Mouse (Mus musculus): ENCODE results near the gene Mei4. TPM values are rescaled to one million over a fixed set of nuclear protein-coding genes. Genes with fewer than 3 reads are reported as not detected.

Mei4 gene
- polyA plus RNA-seq, 1 experiment = 0.90 TPM

DNA sequence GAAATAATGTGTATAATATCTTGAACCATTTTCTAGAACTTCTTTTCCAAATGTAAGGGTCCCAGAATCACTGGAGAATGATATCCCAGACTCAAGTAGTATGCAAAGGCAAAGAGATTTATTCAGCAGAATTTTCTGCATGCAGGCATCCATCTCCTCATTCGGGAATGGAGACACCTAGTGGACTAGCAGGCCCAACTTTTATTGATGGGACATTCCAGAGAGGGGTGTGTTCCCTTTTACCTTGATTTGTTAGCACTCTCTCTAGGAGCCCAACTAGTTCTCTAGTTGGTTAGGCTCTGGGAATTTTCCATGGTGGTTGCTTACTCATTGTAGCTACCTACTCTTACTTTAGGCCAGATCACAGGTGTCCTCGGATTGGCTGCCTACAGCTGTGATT is 105.5 kb downstream of the Mei4 start:
- Histone ChIP-seq H3K27me3 (ENCODE audit: control insufficient read depth, insufficient read depth, insufficient read length) (no peaks in the 10 kb centered on the region), H3K36me3 (ENCODE audit: control insufficient read depth, insufficient read depth) (no peaks in the 10 kb centered on the region), H3ac (ENCODE audit: control insufficient read depth, insufficient read length) (no peak overlapping the region), H3K79me2 (ENCODE audit: control insufficient read depth, insufficient read depth) (no peaks in the 10 kb centered on the region), H3K4me3 (no peak overlapping the region), H3K4me2 (ENCODE audit: low read depth) (no peak overlapping the region)
- TF ChIP-seq MYOG (IDR thresholded peaks at IDR 0.05; ENCODE audit: control insufficient read depth in 1 of 3, insufficient read depth in 1 of 3, insufficient read length in 2 of 3, low read depth in 2 of 3) (no peak), POLR2AphosphoS2 (IDR thresholded peaks at IDR 0.05; ENCODE audit: insufficient read length, low read depth) (no peak), TCF3 (IDR thresholded peaks at IDR 0.05; ENCODE audit: insufficient read length, low read depth) (no peak), POLR2A (IDR thresholded peaks at IDR 0.05; ENCODE audit: insufficient read length, low read depth) (no peak), REST (IDR thresholded peaks at IDR 0.05; ENCODE audit: insufficient read depth, insufficient read length) (no peak)

DNA sequence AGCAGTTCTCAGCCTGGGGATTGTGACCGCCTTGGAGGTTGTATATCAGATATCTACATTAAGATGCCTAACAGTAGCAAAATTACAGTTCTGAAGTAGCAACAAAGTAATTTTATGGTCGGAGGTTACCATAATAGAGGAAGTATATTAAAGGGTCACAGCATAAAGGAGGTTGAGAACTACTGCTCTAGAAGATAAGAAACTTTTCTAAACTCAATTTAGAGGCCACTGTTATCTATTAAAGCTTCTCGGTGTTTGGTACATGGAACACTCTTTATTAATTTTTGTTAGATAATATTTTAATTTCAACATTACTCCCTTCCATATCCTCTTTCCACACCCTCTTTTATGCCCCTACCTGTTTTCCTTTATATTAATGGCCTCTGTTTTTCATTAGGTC is 119.0 kb downstream of the Mei4 start:
- H3K27me3 ChIP-seq (ENCODE audit: control insufficient read depth, insufficient read depth, insufficient read length) = no peaks in the 10 kb centered on the region
- no peaks in the 10 kb centered on the region for H3K79me2 ChIP-seq (ENCODE audit: control insufficient read depth, insufficient read depth)
- H3K4me2 ChIP-seq (ENCODE audit: low read depth) = no peak overlapping the region
- no peaks in the 10 kb centered on the region for H3K36me3 ChIP-seq (ENCODE audit: control insufficient read depth, insufficient read depth)
- H3K4me3 ChIP-seq = no peak overlapping the region
- TF ChIP-seq POLR2AphosphoS2 (IDR thresholded peaks at IDR 0.05; ENCODE audit: insufficient read length, low read depth) = no peak
- no peak for TF ChIP-seq MYOG (IDR thresholded peaks at IDR 0.05; ENCODE audit: control insufficient read depth in 1 of 3, insufficient read depth in 1 of 3, insufficient read length in 2 of 3, low read depth in 2 of 3)
- no peak for TF ChIP-seq CEBPB (IDR thresholded peaks at IDR 0.05; ENCODE audit: insufficient read depth, poor library complexity, severe bottlenecking)
- TF ChIP-seq MYOD1 (IDR thresholded peaks at IDR 0.05; ENCODE audit: control insufficient read depth in 1 of 3, insufficient read length in 2 of 3, low read depth in 2 of 3) = no peak
- no peak for TF ChIP-seq USF1 (IDR thresholded peaks at IDR 0.05; ENCODE audit: low read depth)
- TF ChIP-seq REST (IDR thresholded peaks at IDR 0.05; ENCODE audit: insufficient read depth, insufficient read length) = no peak
- TF ChIP-seq TCF3 (IDR thresholded peaks at IDR 0.05; ENCODE audit: insufficient read length, low read depth) = no peak
- H3ac ChIP-seq (ENCODE audit: control insufficient read depth, insufficient read length) = no peak overlapping the region

DNA sequence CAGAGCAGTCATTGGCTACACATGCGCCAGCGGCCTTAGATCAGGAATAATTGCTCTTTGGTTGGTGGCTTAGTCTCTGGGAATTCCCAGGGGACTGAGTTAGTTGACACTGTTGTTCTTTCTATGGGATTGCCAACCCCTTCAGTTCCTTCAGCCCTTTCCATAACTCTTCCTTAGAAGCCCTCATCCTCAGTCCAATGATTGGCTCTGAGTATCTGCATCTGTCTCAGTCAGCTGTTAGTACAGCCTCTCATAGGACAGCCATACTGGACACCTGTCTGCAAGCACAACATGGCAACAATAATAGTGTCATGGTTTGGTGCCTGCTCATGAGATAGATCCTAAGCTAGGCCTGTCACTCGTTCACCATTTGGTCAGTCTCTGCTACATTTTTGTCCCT is 149.5 kb downstream of the Mei4 start:
- Histone ChIP-seq H3K36me3 (ENCODE audit: control insufficient read depth, insufficient read depth) (no peaks in the 10 kb centered on the region), H3K79me2 (ENCODE audit: control insufficient read depth, insufficient read depth) (no peaks in the 10 kb centered on the region), H3K27me3 (ENCODE audit: control insufficient read depth, insufficient read depth, insufficient read length) (no peaks in the 10 kb centered on the region), H3K4me2 (ENCODE audit: low read depth) (no peak overlapping the region), H3K4me3 (no peak overlapping the region), H3ac (ENCODE audit: control insufficient read depth, insufficient read length) (no peak overlapping the region)
- TF ChIP-seq E2F4 (IDR thresholded peaks at IDR 0.05; ENCODE audit: insufficient read depth) (no peak), POLR2A (IDR thresholded peaks at IDR 0.05; ENCODE audit: insufficient read length, low read depth) (no peak), MYOG (IDR thresholded peaks at IDR 0.05; ENCODE audit: control insufficient read depth in 1 of 3, insufficient read depth in 1 of 3, insufficient read length in 2 of 3, low read depth in 2 of 3) (no peak), CEBPB (IDR thresholded peaks at IDR 0.05; ENCODE audit: insufficient read depth, poor library complexity, severe bottlenecking) (no peak), TCF3 (IDR thresholded peaks at IDR 0.05; ENCODE audit: insufficient read length, low read depth) (no peak), MAX (IDR thresholded peaks at IDR 0.05; ENCODE audit: low read depth) (no peak), TCF12 (IDR thresholded peaks at IDR 0.05; ENCODE audit: insufficient read depth, poor library complexity, severe bottlenecking) (no peak), SRF (IDR thresholded peaks at IDR 0.05; ENCODE audit: control insufficient read depth, insufficient read length, low read depth) (no peak), MYOD1 (IDR thresholded peaks at IDR 0.05; ENCODE audit: control insufficient read depth in 1 of 3, insufficient read length in 2 of 3, low read depth in 2 of 3) (no peak), USF1 (IDR thresholded peaks at IDR 0.05; ENCODE audit: low read depth) (no peak), REST (IDR thresholded peaks at IDR 0.05; ENCODE audit: insufficient read depth, insufficient read length) (no peak), POLR2AphosphoS2 (IDR thresholded peaks at IDR 0.05; ENCODE audit: insufficient read length, low read depth) (no peak)

DNA sequence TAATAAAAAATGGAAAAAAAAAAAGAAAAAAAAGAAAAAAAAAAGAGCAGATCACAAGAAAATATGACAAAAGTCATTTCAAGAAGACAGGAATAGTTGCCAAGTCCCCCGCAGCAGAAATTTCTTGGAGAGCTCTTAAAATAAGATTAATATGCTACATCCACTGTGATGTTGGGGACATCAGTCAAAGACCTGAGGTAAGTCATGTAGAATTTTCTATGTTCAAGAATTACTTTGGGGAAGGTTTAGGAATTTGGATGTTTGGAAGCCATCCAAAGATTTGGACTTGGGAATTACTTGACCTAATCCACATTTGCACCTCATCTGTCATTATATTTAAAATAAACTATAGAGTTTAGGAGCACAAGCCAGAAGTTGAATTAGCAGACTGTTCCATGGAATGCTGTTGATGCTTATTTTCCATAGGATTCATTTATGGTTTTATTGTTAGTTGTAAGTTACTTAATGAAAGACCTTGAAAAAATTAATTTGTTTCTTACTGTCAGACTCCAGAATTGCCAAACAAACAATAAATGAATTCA is 179.1 kb downstream of the Mei4 start:
- TF ChIP-seq POLR2AphosphoS2 (IDR thresholded peaks at IDR 0.05; ENCODE audit: insufficient read length, low read depth) (no peak), POLR2A (IDR thresholded peaks at IDR 0.05; ENCODE audit: insufficient read length, low read depth) (no peak), TCF12 (IDR thresholded peaks at IDR 0.05; ENCODE audit: insufficient read depth, poor library complexity, severe bottlenecking) (no peak), USF1 (IDR thresholded peaks at IDR 0.05; ENCODE audit: low read depth) (no peak), REST (IDR thresholded peaks at IDR 0.05; ENCODE audit: insufficient read depth, insufficient read length) (no peak), E2F4 (IDR thresholded peaks at IDR 0.05; ENCODE audit: insufficient read depth) (no peak), TCF3 (IDR thresholded peaks at IDR 0.05; ENCODE audit: insufficient read length, low read depth) (no peak), SRF (IDR thresholded peaks at IDR 0.05; ENCODE audit: control insufficient read depth, insufficient read length, low read depth) (no peak), MYOD1 (IDR thresholded peaks at IDR 0.05; ENCODE audit: control insufficient read depth in 1 of 3, insufficient read length in 2 of 3, low read depth in 2 of 3) (no peak), CEBPB (IDR thresholded peaks at IDR 0.05; ENCODE audit: insufficient read depth, poor library complexity, severe bottlenecking) (no peak), MYOG (IDR thresholded peaks at IDR 0.05; ENCODE audit: control insufficient read depth in 1 of 3, insufficient read depth in 1 of 3, insufficient read length in 2 of 3, low read depth in 2 of 3) (no peak), MAX (IDR thresholded peaks at IDR 0.05; ENCODE audit: low read depth) (no peak)

DNA sequence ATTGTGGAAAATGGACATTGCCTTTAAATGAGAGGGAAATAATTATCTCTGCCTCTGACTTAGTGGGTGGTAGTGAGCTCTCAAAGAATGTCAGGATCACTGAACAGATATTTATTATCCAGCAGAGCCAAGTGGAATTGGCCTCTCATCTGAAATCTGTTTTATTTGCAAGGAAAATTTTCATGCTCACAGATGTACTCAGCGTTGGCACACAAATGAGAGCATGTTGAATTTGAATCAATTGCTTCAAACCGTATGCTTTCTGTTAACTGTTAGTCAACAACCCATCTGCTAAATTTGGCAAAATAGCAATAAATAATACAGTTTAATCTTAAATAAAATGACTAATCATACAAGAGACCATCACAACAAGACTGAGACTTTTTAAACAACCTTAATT is 181.0 kb downstream of the Mei4 start:
- H3K4me3 ChIP-seq = no peak overlapping the region
- no peaks in the 10 kb centered on the region for H3K36me3 ChIP-seq (ENCODE audit: control insufficient read depth, insufficient read depth)
- H3K79me2 ChIP-seq (ENCODE audit: control insufficient read depth, insufficient read depth) = no peaks in the 10 kb centered on the region
- no peak for TF ChIP-seq POLR2AphosphoS2 (IDR thresholded peaks at IDR 0.05; ENCODE audit: insufficient read length, low read depth)
- no peak overlapping the region for H3K4me2 ChIP-seq (ENCODE audit: low read depth)
- H3ac ChIP-seq (ENCODE audit: control insufficient read depth, insufficient read length) = no peak overlapping the region
- H3K27me3 ChIP-seq (ENCODE audit: control insufficient read depth, insufficient read depth, insufficient read length) = no peaks in the 10 kb centered on the region

More for the DNA sequence above, 179.1 kb downstream of the Mei4 start:
- no peaks in the 10 kb centered on the region for H3K79me2 ChIP-seq (ENCODE audit: control insufficient read depth, insufficient read depth)
- no peak overlapping the region for H3ac ChIP-seq (ENCODE audit: control insufficient read depth, insufficient read length)
- no peaks in the 10 kb centered on the region for H3K36me3 ChIP-seq (ENCODE audit: control insufficient read depth, insufficient read depth)
- H3K4me2 ChIP-seq (ENCODE audit: low read depth) = no peak overlapping the region
- no peaks in the 10 kb centered on the region for H3K27me3 ChIP-seq (ENCODE audit: control insufficient read depth, insufficient read depth, insufficient read length)
- no peak overlapping the region for H3K4me3 ChIP-seq
